Mouse (Mus musculus) liver, adult 2 months (tissue): ENCODE measurements at regions not wholly inside any gene's neighbourhood (a gene's known extent, or its start where the extent isn't known, plus 50 kb on each side); places are given as distances from the start of the nearest gene placed in this dataset.

Experiments used
- CTCF ChIP-seq: fragments of 200-500 bp; IDR thresholded peaks from 2 replicates; pipeline ENCODE4 v1.5.1; 2011; ENCODE audit warnings: low read depth, low read length, control low read depth
- POLR2A ChIP-seq: fragments of 200-500 bp; IDR thresholded peaks from 2 replicates; pipeline ENCODE4 v1.6.1; 2011; ENCODE audit warnings: low read length, control low read depth; ENCODE audit not compliant: insufficient read depth; ENCODE audit errors: extremely low read depth

DNA sequence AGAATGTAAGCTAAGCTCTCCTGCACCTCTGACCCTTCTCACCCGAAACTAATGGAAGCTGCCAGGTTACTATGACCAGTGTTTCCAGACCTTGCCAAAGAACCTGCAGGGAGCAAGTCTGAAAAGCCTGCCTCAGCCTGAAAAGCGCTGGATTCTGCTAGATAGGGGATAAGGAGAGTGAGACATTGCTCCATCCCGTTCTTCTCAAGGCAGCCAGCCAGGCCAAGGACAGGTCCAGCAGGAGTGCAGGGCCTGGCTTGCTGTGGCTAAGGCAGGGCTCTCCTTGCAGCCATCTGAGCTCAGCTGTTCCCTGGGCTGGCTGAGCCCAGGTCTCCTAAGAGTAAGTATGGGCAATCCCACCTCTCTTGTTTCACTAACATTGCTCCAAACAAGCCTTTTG lies 185.4 kb upstream of the Kazn start:
- TF ChIP-seq CTCF: no peak
- TF ChIP-seq POLR2A: no peak
